Mouse (Mus musculus) olfactory bulb, adult 2 months (tissue): Measurements from ENCODE around the gene Serpina1a. TPM values are rescaled to one million over a fixed set of nuclear protein-coding genes. Genes with fewer than 3 reads are reported as not detected.
"Not testable (repeated sequence)": the region's sequence is repeated elsewhere in the genome, so short reads cannot be mapped to it uniquely, and the experiment has no call there.

Experiments
- H3K27ac ChIP-seq: fragments of 200-500 bp; 2 replicates; pipeline ENCODE4 v1.5.1; 2012; ENCODE audit warnings: low read depth, low read length; ENCODE audit not compliant: insufficient read depth
- H3K4me1 ChIP-seq: fragments of 200-500 bp; 2 replicates; pipeline ENCODE4 v1.6.1; 2012; ENCODE audit warnings: low read length; ENCODE audit not compliant: control insufficient read depth, insufficient read depth
- H3K4me3 ChIP-seq: fragments of 200-500 bp; 2 replicates; pipeline ENCODE4 v1.5.1; 2012; ENCODE audit warnings: mild to moderate bottlenecking, low read depth, low read length, moderate library complexity; ENCODE audit not compliant: insufficient read depth
- CTCF ChIP-seq: fragments of 200-500 bp; IDR thresholded peaks from 2 replicates; pipeline ENCODE4 v1.5.1; 2012; ENCODE audit warnings: low read depth, mild to moderate bottlenecking, low read length, moderate library complexity; ENCODE audit not compliant: insufficient read depth
- POLR2A ChIP-seq: fragments of 200-500 bp; IDR thresholded peaks from 2 replicates; pipeline ENCODE4 v1.6.1; 2012; ENCODE audit warnings: mild to moderate bottlenecking, low read depth, low read length, moderate library complexity; ENCODE audit not compliant: insufficient read depth
- WGBS: fragments of 180-500 bp; shearing (Covaris S2); methylation state at CpG from one replicate; pipeline ENCODE4 v1.1.7; 2018; 5-methylcytosine and 5-hydroxymethylcytosine counted together
- polyA plus RNA-seq: library from polyadenylated mRNA; stranded (reverse); fragments of >200 nt; gene quantifications from 2 replicates; pipeline ENCODE4 v1.2.4, GENCODE M21; 2012; ENCODE audit warnings: low replicate concordance; ENCODE audit not compliant: missing spikeins, insufficient read depth, insufficient read length

Gene Serpina1a
- not detected in 2 replicates for polyA plus RNA-seq

DNA sequence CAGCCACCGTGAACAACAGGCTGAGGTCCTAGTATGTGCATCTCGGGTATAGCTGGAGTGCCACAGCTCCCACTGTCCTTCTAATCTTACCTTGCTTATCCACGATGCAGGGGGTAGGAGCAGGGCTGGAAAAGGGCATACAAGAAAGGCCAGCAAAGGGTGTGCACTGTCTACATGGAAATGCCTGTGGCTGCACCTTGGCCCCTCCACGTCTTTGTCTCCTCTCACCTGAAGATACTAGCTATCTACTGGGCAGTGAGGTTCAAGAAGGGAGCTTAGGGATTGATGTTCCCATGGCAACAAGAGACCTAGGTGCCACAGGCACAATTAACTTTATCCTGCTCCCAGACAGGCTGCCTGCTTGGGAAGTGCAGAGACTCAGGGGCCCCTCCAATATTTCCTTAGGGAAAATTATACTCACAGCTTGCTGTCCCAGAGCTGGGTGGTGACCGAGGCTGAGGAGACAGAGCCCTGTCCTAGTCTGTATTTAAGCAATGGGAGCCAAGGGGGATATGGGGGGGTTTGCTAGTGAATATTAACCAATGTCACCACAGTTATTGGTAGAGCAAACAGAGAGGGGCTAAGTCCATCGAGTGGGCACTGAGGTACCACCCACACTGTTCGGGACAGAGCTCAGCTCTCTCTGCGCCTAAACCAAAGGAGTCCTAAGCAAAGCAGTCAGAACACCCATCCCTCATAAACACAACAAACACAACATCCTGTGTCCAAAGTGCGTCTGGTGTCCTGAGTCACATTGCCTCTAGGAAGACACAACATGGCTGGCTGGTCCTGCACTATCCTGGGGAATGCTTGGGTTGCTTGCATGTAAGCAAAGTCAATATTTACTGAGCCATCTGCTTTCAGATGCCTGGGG, at the start of gene Serpina1a:
Gene Serpina1a (minus strand): TSS at position 462 of the 874 bp plus-strand sequence.
- 89% methylated on average over 9 of the region's 9 CpGs for WGBS
- H3K27ac ChIP-seq, H3K4me3 ChIP-seq, H3K4me1 ChIP-seq: not testable (repeated sequence)

GRCm38 (mm10) chr12:103909181-103909580, 45.8 kb upstream of the Serpina1a start:
- not testable (repeated sequence) for H3K4me1 ChIP-seq, H3K27ac ChIP-seq, H3K4me3 ChIP-seq
- 91% methylated on average over 13 of the region's 16 CpGs for WGBS

- not testable (repeated sequence) for H3K4me1 ChIP-seq
- 34% methylated on average over 1 of the region's 1 CpGs for WGBS
Observed at GRCm38 (mm10) chr12:103907746-103908145, 44.4 kb upstream of the Serpina1a start.

GRCm38 (mm10) chr12:103904837-103905340, 41.5 kb upstream of the Serpina1a start, which contains the start of gene Serpina1c:
Serpina1c (minus strand) TSS chr12:103904887.
- not testable (repeated sequence) for H3K4me3 ChIP-seq, H3K4me1 ChIP-seq, H3K27ac ChIP-seq
- 87% methylated on average over 4 of the region's 4 CpGs for WGBS

More at GRCm38 (mm10) chr12:103907746-103908145, 44.4 kb upstream of the Serpina1a start:
- H3K27ac ChIP-seq, H3K4me3 ChIP-seq: not testable (repeated sequence)

GRCm38 (mm10) chr12:103901929-103902328, 38.6 kb upstream of the Serpina1a start:
- not testable (repeated sequence) for H3K27ac ChIP-seq, H3K4me3 ChIP-seq, H3K4me1 ChIP-seq
- WGBS: 92% methylated on average over 3 of the region's 3 CpGs

DNA sequence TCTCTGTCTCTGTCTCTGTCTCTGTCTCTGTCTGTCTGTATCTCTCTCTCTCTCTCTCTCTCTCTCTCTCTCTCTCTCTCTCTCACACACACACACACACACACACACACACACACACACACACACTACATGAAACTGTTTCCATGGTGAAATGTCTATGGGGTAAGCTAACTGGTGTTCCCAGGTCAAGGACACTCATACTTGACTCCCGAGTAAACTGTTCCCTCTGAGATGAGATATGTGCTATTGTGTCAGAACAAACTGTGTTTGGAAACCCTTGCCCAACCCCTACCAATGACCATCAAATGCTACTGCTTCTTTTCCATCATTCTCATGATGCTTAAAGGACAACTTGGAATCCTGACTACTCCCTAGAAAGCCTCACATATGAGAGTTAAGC, 3.5 kb upstream of the Serpina1a start:
- not testable (repeated sequence) for H3K4me3 ChIP-seq, H3K27ac ChIP-seq, H3K4me1 ChIP-seq
- 84% methylated on average over 1 of the region's 1 CpGs for WGBS

- Histone ChIP-seq H3K4me1 (no peaks in the 10 kb centered on the region), H3K4me3 (no peak overlapping the region), H3K27ac (no peak overlapping the region)
- WGBS: 57% methylated on average over 3 of the region's 3 CpGs
- TF ChIP-seq CTCF: no peak
- no peak for TF ChIP-seq POLR2A
Observed at GRCm38 (mm10) chr12:103860976-103861375, 2.4 kb downstream of the Serpina1a start.

- H3K4me3 ChIP-seq, H3K27ac ChIP-seq, H3K4me1 ChIP-seq: not testable (repeated sequence)
- 83% methylated on average over 3 of the region's 4 CpGs for WGBS
Observed at GRCm38 (mm10) chr12:103860571-103860970, 2.8 kb downstream of the Serpina1a start.

- not testable (repeated sequence) for H3K4me3 ChIP-seq, H3K4me1 ChIP-seq
- WGBS: 70% methylated on average over 3 of the region's 3 CpGs
Observed at GRCm38 (mm10) chr12:103859584-103859983, 3.8 kb downstream of the Serpina1a start.

DNA sequence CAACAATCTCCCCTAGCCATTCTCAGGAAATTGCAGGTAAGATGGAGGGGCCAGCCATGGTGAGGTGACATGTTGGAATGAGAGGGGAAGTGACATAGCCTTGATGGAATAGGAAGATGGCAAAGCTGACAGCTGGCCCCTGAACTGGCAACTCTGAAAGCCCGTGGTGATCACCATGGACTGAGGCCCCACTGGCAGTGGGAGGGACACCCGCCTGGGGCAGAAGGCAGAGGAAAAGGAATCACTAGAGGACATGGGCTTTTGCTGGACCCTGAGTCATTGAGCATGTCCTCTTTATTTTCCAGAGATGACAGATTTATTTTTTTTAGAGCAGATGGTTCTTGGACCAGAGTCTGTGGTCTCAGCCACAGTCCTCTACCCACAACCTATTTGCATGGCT, 10.3 kb downstream of the Serpina1a start:
- H3K4me3 ChIP-seq, H3K27ac ChIP-seq, H3K4me1 ChIP-seq: not testable (repeated sequence)
- WGBS: 89% methylated on average over 2 of the region's 2 CpGs

More at GRCm38 (mm10) chr12:103859584-103859983, 3.8 kb downstream of the Serpina1a start:
- H3K27ac ChIP-seq: not testable (repeated sequence)

GRCm38 (mm10) chr12:103830273-103830672, 33.1 kb downstream of the Serpina1a start, which contains the start of gene Serpina1b:
Serpina1b (minus strand) TSS chr12:103830373.
- WGBS: 81% methylated on average over 4 of the region's 4 CpGs
- H3K4me1 ChIP-seq, H3K4me3 ChIP-seq, H3K27ac ChIP-seq: not testable (repeated sequence)

DNA sequence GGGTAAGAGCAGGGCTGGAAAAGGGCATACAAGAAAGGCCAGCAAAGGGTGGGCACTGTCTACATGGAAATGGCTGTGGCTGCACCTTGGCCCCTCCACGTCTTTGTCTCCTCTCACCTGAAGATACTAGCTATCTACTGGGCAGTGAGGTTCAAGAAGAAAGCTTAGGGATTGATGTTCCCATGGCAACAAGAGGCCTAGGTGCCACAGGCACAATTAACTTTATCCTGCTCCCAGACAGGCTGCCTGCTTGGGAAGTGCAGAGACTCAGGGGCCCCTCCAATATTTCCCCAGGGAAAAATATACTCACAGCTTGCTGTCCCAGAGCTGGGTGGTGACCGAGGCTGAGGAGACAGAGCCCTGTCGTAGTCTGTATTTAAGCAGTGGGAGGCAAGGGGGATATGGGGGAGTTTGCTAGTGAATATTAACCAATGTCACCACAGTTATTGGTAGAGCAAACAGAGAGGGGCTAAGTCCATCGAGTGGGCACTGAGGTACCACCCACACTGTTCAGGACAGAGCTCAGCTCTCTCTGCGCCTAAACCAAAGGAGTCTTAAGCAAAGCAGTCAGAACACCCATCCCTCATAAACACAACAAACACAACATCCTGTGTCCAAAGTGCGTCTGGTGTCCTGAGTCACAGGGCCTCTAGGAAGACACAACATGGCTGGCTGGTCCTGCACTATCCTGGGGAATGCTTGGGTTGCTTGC, 35.5 kb downstream of the Serpina1a start:
- not testable (repeated sequence) for H3K4me3 ChIP-seq, H3K4me1 ChIP-seq, H3K27ac ChIP-seq
- 87% methylated on average over 6 of the region's 6 CpGs for WGBS

DNA sequence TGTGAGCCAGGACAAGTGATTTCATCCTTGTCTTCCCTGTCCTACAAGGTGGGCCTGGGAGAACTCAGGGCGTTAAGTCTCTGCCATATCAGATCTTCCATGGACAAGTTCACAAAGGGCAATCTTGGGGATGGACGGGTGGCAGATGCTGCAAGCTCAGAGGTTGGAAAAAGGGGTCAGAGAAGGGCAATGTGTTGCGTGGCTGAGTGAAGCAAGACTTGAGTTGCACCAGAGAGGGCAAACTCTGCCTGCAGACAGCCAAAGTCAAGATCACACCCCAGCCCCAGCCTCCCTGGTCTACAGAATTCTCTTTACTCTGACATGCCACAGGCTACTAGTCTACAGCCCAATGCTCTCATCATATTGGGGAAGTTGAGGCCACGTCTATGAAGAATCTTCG, 39.5 kb downstream of the Serpina1a start:
- not testable (repeated sequence) for H3K4me1 ChIP-seq, H3K27ac ChIP-seq, H3K4me3 ChIP-seq
- 82% methylated on average over 5 of the region's 5 CpGs for WGBS
